Mouse (Mus musculus) heart, postnatal 36 days (tissue): Measurements from ENCODE around the gene Epop. TPM values are rescaled to one million over a fixed set of nuclear protein-coding genes. Genes with fewer than 3 reads are reported as not detected.

Source experiments
- DNase-seq, 2 experiments: peaks; one replicate each; pipeline ENCODE4 v3.0.0; 2021 to 2022
- intact Hi-C: fragments of 180-260 bp; cut with DNase I; formaldehyde crosslinking; loops from one replicate; pipeline ENCODE4 v1.15.1; 2025
- microRNA-seq, 2 experiments: library from miRNA; unstranded; fragments of <30 nt; microRNA quantifications; one replicate each; pipeline ENCODE4 v1.2.0; 2021; ENCODE audit warnings: borderline number of aligned reads in 2 of 2
- total RNA-seq, 2 experiments: library from RNA; stranded (reverse); gene quantifications; 2 replicates each; pipeline ENCODE4 v1.2.3; 2021

Epop gene
- total RNA-seq, 2 experiments from 2014 or later, result 0.95 to 2.4 TPM

GRCm38 (mm10) chr11:97599104-97599503 lies 30.4 kb downstream of the Epop start:
- DNase-seq, result no peak
- intact Hi-C loops, result no loop called here

- intact Hi-C loops, result no loop called here
- no peak for DNase-seq
Measured at GRCm38 (mm10) chr11:97597945-97598691, 31.4 kb downstream of the Epop start.

GRCm38 (mm10) chr11:97594136-97594535 lies 35.4 kb downstream of the Epop start:
- intact Hi-C loops, result no loop called here
- no peak for DNase-seq

- intact Hi-C loops, result no loop called here
Measured at GRCm38 (mm10) chr11:97591910-97592309, 37.6 kb downstream of the Epop start.

GRCm38 (mm10) chr11:97590227-97590960 lies 39.1 kb downstream of the Epop start:
- DNase-seq, result no peak
- intact Hi-C loops, result no loop called here

More at GRCm38 (mm10) chr11:97591910-97592309, 37.6 kb downstream of the Epop start:
- no peak for DNase-seq

- DNase-seq, result no peak
- intact Hi-C loops, result no loop called here
Measured at GRCm38 (mm10) chr11:97589216-97589615, 40.3 kb downstream of the Epop start.

GRCm38 (mm10) chr11:97585932-97586331 lies 43.6 kb downstream of the Epop start:
- intact Hi-C loops, result no loop called here
- DNase-seq, result peak; percentile 9 to 15

- intact Hi-C loops, result no loop called here
- no peak for DNase-seq
Measured at GRCm38 (mm10) chr11:97584476-97584875, 45.0 kb downstream of the Epop start.

- intact Hi-C loops, result no loop called here
- no peak for DNase-seq
Measured at GRCm38 (mm10) chr11:97579088-97579857, 50.2 kb downstream of the Epop start.

GRCm38 (mm10) chr11:97578286-97578685 lies 51.2 kb downstream of the Epop start:
- intact Hi-C loops, result no loop called here
- no peak for DNase-seq

Small RNA genes lying within 50 kb of the gene (microRNA-seq; reads per million reads assigned to microRNA genes)
- gene Gm24158, result 0 to 1.4 reads per million in 2 experiments
- 0 reads per million in 2 experiments for gene Mir6927

Other genes with a start within 250 kb of the Epop start
- 10 to 100 TPM; 16.0 to 18.0 TPM for gene Arhgap23, start 214.2 kb downstream of the Epop start, total RNA-seq
- gene 4933428G20Rik, start 129.4 kb downstream of the Epop start, total RNA-seq, result not detected
- gene Srcin1, start 53.5 kb downstream of the Epop start, total RNA-seq, result under 1 TPM; 0.08 to 0.16 TPM
- gene Mllt6, start 33.7 kb upstream of the Epop start, total RNA-seq, result 10 to 100 TPM; 67.0 to 68.8 TPM
- 100 to 1,000 TPM; 146 TPM for gene Cisd3, start 56.1 kb upstream of the Epop start, total RNA-seq
- gene Pcgf2, start 70.8 kb upstream of the Epop start, total RNA-seq, result 1 to 10 TPM; 5.2 to 7.4 TPM
- 100 to 1,000 TPM; 141 to 151 TPM for gene Psmb3, start 73.7 kb upstream of the Epop start, total RNA-seq
- gene Pip4k2b, start 115.0 kb upstream of the Epop start, total RNA-seq, result 10 to 100 TPM; 20.6 to 21.7 TPM
- 1 to 10 TPM; 7.5 to 7.9 TPM for gene Cwc25, start 136.9 kb upstream of the Epop start, total RNA-seq
- gene 1700001P01Rik, start 146.2 kb upstream of the Epop start, total RNA-seq, result not detected
- 100 to 1,000 TPM; 522 TPM for gene Rpl23, start 152.7 kb upstream of the Epop start, total RNA-seq
- gene Lasp1, start 169.3 kb upstream of the Epop start, total RNA-seq, result 10 to 100 TPM; 37.7 to 40.7 TPM
- gene B230217C12Rik, start 211.1 kb upstream of the Epop start, total RNA-seq, result 1 to 10 TPM in 1 of 2 experiments, under 1 TPM in 1; 1.00 to 1.4 TPM